Mouse (Mus musculus): ENCODE results near the gene Fam222b. TPM values are rescaled to one million over a fixed set of nuclear protein-coding genes. Genes with fewer than 3 reads are reported as not detected.

Fam222b gene
- polyA plus RNA-seq, 1 experiment from 2014 or later = 18.6 TPM

DNA sequence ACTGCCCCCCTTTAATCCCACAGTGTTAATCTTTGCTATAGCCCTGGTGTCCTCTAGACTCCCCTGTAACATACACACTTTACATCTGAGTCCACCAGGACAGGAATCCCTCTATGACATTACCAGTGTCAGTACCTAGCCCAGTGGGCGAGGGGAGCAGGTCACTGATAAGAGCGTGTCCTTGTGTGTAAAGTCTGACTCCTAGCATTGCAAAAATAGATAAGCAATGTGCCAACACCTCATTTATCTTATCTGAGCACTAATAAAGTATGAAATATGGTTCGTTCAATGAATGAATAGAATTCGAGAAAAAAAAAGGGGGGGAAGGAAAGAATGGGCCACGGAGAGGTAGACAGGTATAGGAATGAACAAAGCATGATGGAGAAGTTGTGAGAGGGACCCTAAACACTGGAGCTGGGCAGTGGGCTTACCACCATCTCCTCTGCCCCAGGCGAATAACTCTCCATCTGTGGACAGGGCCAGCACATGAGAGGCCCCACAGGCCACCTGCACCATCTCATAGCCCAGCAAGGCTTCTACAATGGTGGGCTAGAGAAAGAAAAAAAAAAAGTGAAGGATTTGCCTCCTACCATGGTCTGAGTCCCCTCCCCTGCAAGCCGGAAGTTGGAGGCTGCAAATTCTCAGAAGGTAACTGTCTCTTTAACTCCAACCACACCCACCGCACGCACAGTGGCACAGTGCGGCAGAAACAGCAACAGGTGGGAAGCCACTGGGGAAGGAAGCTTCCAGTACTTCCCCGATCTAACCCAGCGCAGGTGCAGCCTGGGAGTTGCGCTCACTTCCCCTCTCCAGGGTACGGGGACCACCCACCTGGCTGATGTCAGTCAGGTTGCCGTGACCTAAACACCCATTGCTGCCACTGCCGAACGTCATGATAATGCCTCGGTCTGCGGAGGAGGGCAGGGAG is 74.3 kb downstream of the Fam222b start:
- CTCF ChIA-PET = interaction anchor here (1.1 to 3.7 kb wide), 2 partner anchors 8 to 18 kb away, joined by 3 to 16 read pairs; partner anchors contain the start of genes Nek8 and Tlcd1
- H3K27me3 ChIP-seq = no peaks in the 10 kb centered on the region
- POLR2A ChIA-PET = no interaction called here
- in situ Hi-C loops (cut with MboI; ENCODE audit: low pct_unique_long_range_greater_than_20kb) = no loop called here
- DNase-seq (ENCODE audit: low read depth, low spot score) = no peak
- ATAC-seq = no peak
- TF ChIP-seq CTCF (IDR thresholded peaks at IDR 0.05) = no peak

DNA sequence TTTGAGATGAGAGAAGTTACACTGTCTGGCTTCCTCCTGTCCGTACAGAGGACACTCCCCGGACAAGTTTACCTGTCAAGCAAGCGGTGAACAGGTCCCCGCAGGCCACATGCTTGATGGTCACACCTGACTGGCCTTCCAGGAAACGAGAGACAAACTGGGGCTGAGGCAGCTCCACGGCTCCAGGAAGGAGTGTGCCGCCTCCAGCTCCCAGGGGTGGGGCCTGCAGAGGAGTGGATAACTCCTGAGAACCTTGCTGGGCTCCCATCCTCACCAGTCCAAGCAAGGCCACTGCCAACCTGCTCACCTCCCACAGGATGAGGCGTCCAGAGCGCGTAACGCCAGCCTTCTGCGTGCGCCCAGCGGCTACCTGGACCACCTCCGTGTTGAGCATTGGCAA is 75.8 kb downstream of the Fam222b start:
- no peak for TF ChIP-seq CTCF (IDR thresholded peaks at IDR 0.05)
- CTCF ChIA-PET = no interaction called here
- no peaks in the 10 kb centered on the region for H3K27me3 ChIP-seq
- no peak for DNase-seq (ENCODE audit: low read depth, low spot score)
- POLR2A ChIA-PET = no interaction called here
- in situ Hi-C loops (cut with MboI; ENCODE audit: low pct_unique_long_range_greater_than_20kb) = loop anchor here (10.0 kb wide), 1 partner anchor 346 kb away; no protein-coding TSS in a partner anchor
- no peak for ATAC-seq

DNA sequence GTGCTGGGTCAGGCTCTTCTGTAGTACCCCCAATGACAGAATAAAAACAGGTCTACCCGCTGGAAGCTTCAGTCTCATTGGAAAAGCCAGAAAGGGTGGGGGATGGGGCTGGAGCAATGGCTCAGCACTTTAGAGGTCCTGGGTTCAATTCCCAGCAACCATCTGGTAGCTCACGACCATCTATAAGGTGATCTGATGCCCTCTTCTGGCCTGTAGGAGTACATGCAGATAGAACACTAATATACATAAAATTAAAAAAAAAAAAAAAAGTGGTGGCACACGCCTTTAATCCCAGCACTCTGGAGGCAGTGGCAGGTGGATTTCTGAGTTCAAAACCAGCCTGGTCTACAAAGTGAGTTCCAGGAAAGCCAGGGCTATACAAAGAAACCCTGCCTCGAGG is 76.9 kb downstream of the Fam222b start:
- ChIA-PET POLR2A (interaction anchor here (1.5 to 1.7 kb wide), 3 partner anchors 9 to 12 kb away, joined by 4 to 6 read pairs (median 4); no protein-coding TSS in a partner anchor), CTCF (interaction anchor here (1.0 to 1.4 kb wide), 3 partner anchors 13 to 113 kb away, joined by 3 read pairs; no protein-coding TSS in a partner anchor)
- in situ Hi-C loops (cut with MboI; ENCODE audit: low pct_unique_long_range_greater_than_20kb) = loop anchor here (10.0 kb wide), 1 partner anchor 347 kb away; no protein-coding TSS in a partner anchor
- TF ChIP-seq CTCF (IDR thresholded peaks at IDR 0.05) = no peak
- ATAC-seq (no peak), DNase-seq (ENCODE audit: low read depth, low spot score) (no peak)
- no peaks in the 10 kb centered on the region for H3K27me3 ChIP-seq

GRCm38 (mm10) chr11:78172034-78172747 is 77.7 kb downstream of the Fam222b start:
- TF ChIP-seq CTCF (IDR thresholded peaks at IDR 0.05) = no peak
- H3K27me3 ChIP-seq = no peaks in the 10 kb centered on the region
- ATAC-seq = no peak
- in situ Hi-C loops (cut with MboI; ENCODE audit: low pct_unique_long_range_greater_than_20kb) = loop anchor here (10.0 kb wide), 1 partner anchor 347 kb away; no protein-coding TSS in a partner anchor
- CTCF ChIA-PET = interaction anchor here (1.2 to 1.4 kb wide), 3 partner anchors 13 to 115 kb away, joined by 3 read pairs; no protein-coding TSS in a partner anchor
- POLR2A ChIA-PET = interaction anchor here (0.5 to 6.3 kb wide), 5 partner anchors 8 to 13 kb away, joined by 3 to 50 read pairs (median 4); partner anchors contain the start of gene Traf4
- no peak for DNase-seq (ENCODE audit: low read depth, low spot score)

- CTCF ChIA-PET = interaction anchor here (1.2 to 1.4 kb wide), 2 partner anchors 14 to 116 kb away, joined by 3 read pairs; no protein-coding TSS in a partner anchor
- no peak for ATAC-seq
- DNase-seq (ENCODE audit: low read depth, low spot score) = no peak
- no peaks in the 10 kb centered on the region for H3K27me3 ChIP-seq
- POLR2A ChIA-PET = interaction anchor here (0.8 to 6.3 kb wide), 5 partner anchors 7 to 15 kb away, joined by 4 to 50 read pairs (median 4); partner anchors contain the start of gene Traf4
- no peak for TF ChIP-seq CTCF (IDR thresholded peaks at IDR 0.05)
- in situ Hi-C loops (cut with MboI; ENCODE audit: low pct_unique_long_range_greater_than_20kb) = loop anchor here (10.0 kb wide), 1 partner anchor 348 kb away; no protein-coding TSS in a partner anchor
These were observed 78.4 kb downstream of the Fam222b start for GRCm38 (mm10) chr11:78172748-78173383.

DNA sequence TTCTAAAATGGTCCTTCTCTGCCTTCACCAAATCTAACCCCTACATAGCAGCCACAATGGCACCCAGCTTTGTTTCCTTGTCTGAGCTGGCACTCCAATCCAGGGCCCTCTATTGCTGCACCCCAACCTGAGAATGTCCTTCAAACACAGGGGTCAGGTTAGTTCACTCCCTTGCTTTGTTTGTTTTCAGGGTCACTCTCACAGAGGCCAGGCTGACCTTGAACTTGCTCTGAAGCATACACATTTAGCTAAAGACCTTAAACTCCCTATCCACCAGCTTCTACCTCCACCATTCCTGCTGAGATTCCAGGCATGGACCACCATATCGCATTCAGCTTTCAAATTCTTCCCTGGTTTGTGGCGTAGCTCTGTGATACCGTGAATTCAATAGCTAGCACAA is 80.0 kb downstream of the Fam222b start:
- ATAC-seq (no peak), DNase-seq (ENCODE audit: low read depth, low spot score) (no peak)
- TF ChIP-seq CTCF (IDR thresholded peaks at IDR 0.05) = no peak
- in situ Hi-C loops (cut with MboI; ENCODE audit: low pct_unique_long_range_greater_than_20kb) = loop anchor here (10.0 kb wide), 1 partner anchor 350 kb away; no protein-coding TSS in a partner anchor
- ChIA-PET CTCF (interaction anchor here (1.0 to 1.3 kb wide), 3 partner anchors 16 to 116 kb away, joined by 3 to 4 read pairs (median 3); no protein-coding TSS in a partner anchor), POLR2A (interaction anchor here (6.3 kb wide), 1 partner anchor 10 kb away, joined by 50 read pairs; the partner anchor contains the start of gene Traf4)
- no peaks in the 10 kb centered on the region for H3K27me3 ChIP-seq

GRCm38 (mm10) chr11:78175771-78176401 is 81.4 kb downstream of the Fam222b start:
- DNase-seq (ENCODE audit: low read depth, low spot score) (no peak), ATAC-seq (peak; percentile 25)
- POLR2A ChIA-PET = interaction anchor here (1.1 to 6.3 kb wide), 3 partner anchors 12 to 14 kb away, joined by 3 to 50 read pairs (median 4); partner anchors contain the start of gene Traf4
- CTCF ChIA-PET = interaction anchor here (0.8 to 2.3 kb wide), 8 partner anchors 9 to 131 kb away, joined by 3 to 16 read pairs (median 6); partner anchors contain the start of genes Fam222b and Traf4
- no peaks in the 10 kb centered on the region for H3K27me3 ChIP-seq
- in situ Hi-C loops (cut with MboI; ENCODE audit: low pct_unique_long_range_greater_than_20kb) = loop anchor here (10.0 kb wide), 1 partner anchor 351 kb away; no protein-coding TSS in a partner anchor
- TF ChIP-seq CTCF (IDR thresholded peaks at IDR 0.05) = no peak

- peak; percentile 29 for ATAC-seq
These were observed 82.0 kb downstream of the Fam222b start, which contains the start of the genes Nek8 and Tlcd1 for GRCm38 (mm10) chr11:78176402-78176862. TSS of gene Nek8 (minus strand) at chr11:78176675. TSS of gene Tlcd1 (plus strand) at chr11:78176711.

More at GRCm38 (mm10) chr11:78176402-78176862, 82.0 kb downstream of the Fam222b start, which contains the start of the genes Nek8 and Tlcd1:
- CTCF ChIA-PET = interaction anchor here (1.1 to 2.3 kb wide), 7 partner anchors 10 to 119 kb away, joined by 3 to 16 read pairs (median 7); partner anchors contain the start of genes Fam222b and Traf4
- POLR2A ChIA-PET = interaction anchor here (0.7 to 6.3 kb wide), 4 partner anchors 11 to 16 kb away, joined by 3 to 50 read pairs (median 4); partner anchors contain the start of gene Traf4
- H3K27me3 ChIP-seq = no peaks in the 10 kb centered on the region
- no peak for DNase-seq (ENCODE audit: low read depth, low spot score)
- TF ChIP-seq CTCF (IDR thresholded peaks at IDR 0.05) = no peak
- in situ Hi-C loops (cut with MboI; ENCODE audit: low pct_unique_long_range_greater_than_20kb) = loop anchor here (10.0 kb wide), 1 partner anchor 352 kb away; no protein-coding TSS in a partner anchor

All from Patski (cell line).